Mouse (Mus musculus): ENCODE results near the gene Sardh. TPM values are rescaled to one million over a fixed set of nuclear protein-coding genes. Genes with fewer than 3 reads are reported as not detected.

Sardh gene
- polyA plus RNA-seq, 1 experiment from 2014 or later = 6.3 TPM

GRCm38 (mm10) chr2:27232376-27232775, 15.8 kb downstream of the Sardh start:
- no peak for ATAC-seq (ENCODE audit: low FRiP score)
- WGBS = 29% methylated on average over 7 of the region's 7 CpGs
- no peak overlapping the region for H3K4me2 ChIP-seq (replicated peaks)

GRCm38 (mm10) chr2:27229481-27230105, 18.5 kb downstream of the Sardh start:
- Histone ChIP-seq H3K9ac (no peak overlapping the region), H3K4me3 (replicated peaks; ENCODE audit: low read length) (no peak overlapping the region), H3K36me3 (replicated peaks; ENCODE audit: control insufficient read depth, insufficient read depth) (no peaks in the 10 kb centered on the region), H3K4me2 (replicated peaks) (no peak overlapping the region), H3K27me3 (ENCODE audit: control insufficient read depth, insufficient read depth, low read length) (no peaks in the 10 kb centered on the region), H3K9me3 (ENCODE audit: control insufficient read depth, low read length) (no peaks in the 10 kb centered on the region), H3K27ac (no peak overlapping the region), H3K4me1 (replicated peaks; ENCODE audit: control insufficient read depth, insufficient read depth, low read length) (no peaks in the 10 kb centered on the region)
- WGBS = 80% methylated on average over 2 of the region's 2 CpGs
- no peak for ATAC-seq (ENCODE audit: low FRiP score)
- no peak for DNase-seq (ENCODE audit: low spot score)

More at GRCm38 (mm10) chr2:27232376-27232775, 15.8 kb downstream of the Sardh start:
- no peak overlapping the region for H3K27ac ChIP-seq
- H3K4me1 ChIP-seq (replicated peaks; ENCODE audit: control insufficient read depth, insufficient read depth, low read length) = no peaks in the 10 kb centered on the region
- no peak overlapping the region for H3K9ac ChIP-seq
- H3K27me3 ChIP-seq (ENCODE audit: control insufficient read depth, insufficient read depth, low read length) = no peaks in the 10 kb centered on the region
- H3K9me3 ChIP-seq (ENCODE audit: control insufficient read depth, low read length) = no peaks in the 10 kb centered on the region
- H3K36me3 ChIP-seq (replicated peaks; ENCODE audit: control insufficient read depth, insufficient read depth) = no peaks in the 10 kb centered on the region
- H3K4me3 ChIP-seq (replicated peaks; ENCODE audit: low read length) = no peak overlapping the region
- DNase-seq (ENCODE audit: low spot score) = no peak

- H3K27me3 ChIP-seq (ENCODE audit: control insufficient read depth, insufficient read depth, low read length) = no peaks in the 10 kb centered on the region
- H3K4me1 ChIP-seq (replicated peaks; ENCODE audit: control insufficient read depth, insufficient read depth, low read length) = no peaks in the 10 kb centered on the region
- no peak overlapping the region for H3K4me3 ChIP-seq (replicated peaks; ENCODE audit: low read length)
- H3K9ac ChIP-seq = no peak overlapping the region
- ATAC-seq (ENCODE audit: low FRiP score) (no peak), DNase-seq (ENCODE audit: low spot score) (no peak)
- H3K27ac ChIP-seq = no peak overlapping the region
- 85% methylated on average over 5 of the region's 5 CpGs for WGBS
- H3K36me3 ChIP-seq (replicated peaks; ENCODE audit: control insufficient read depth, insufficient read depth) = no peaks in the 10 kb centered on the region
- H3K4me2 ChIP-seq (replicated peaks) = no peak overlapping the region
- H3K9me3 ChIP-seq (ENCODE audit: control insufficient read depth, low read length) = no peaks in the 10 kb centered on the region
Observed at GRCm38 (mm10) chr2:27228809-27229480, 19.2 kb downstream of the Sardh start.

GRCm38 (mm10) chr2:27226572-27226971, 21.6 kb downstream of the Sardh start:
- Histone ChIP-seq H3K27ac (no peak overlapping the region), H3K4me3 (replicated peaks; ENCODE audit: low read length) (no peak overlapping the region), H3K4me1 (replicated peaks; ENCODE audit: control insufficient read depth, insufficient read depth, low read length) (no peaks in the 10 kb centered on the region), H3K36me3 (replicated peaks; ENCODE audit: control insufficient read depth, insufficient read depth) (no peaks in the 10 kb centered on the region), H3K9me3 (ENCODE audit: control insufficient read depth, low read length) (no peaks in the 10 kb centered on the region), H3K27me3 (ENCODE audit: control insufficient read depth, insufficient read depth, low read length) (no peaks in the 10 kb centered on the region), H3K9ac (no peak overlapping the region), H3K4me2 (replicated peaks) (no peak overlapping the region)
- DNase-seq (ENCODE audit: low spot score) (no peak), ATAC-seq (ENCODE audit: low FRiP score) (no peak)
- WGBS = 64% methylated on average over 7 of the region's 7 CpGs

- Histone ChIP-seq H3K4me1 (replicated peaks; ENCODE audit: control insufficient read depth, insufficient read depth, low read length) (no peaks in the 10 kb centered on the region), H3K36me3 (replicated peaks; ENCODE audit: control insufficient read depth, insufficient read depth) (no peaks in the 10 kb centered on the region), H3K4me2 (replicated peaks) (no peak overlapping the region), H3K27ac (no peak overlapping the region), H3K9ac (no peak overlapping the region), H3K9me3 (ENCODE audit: control insufficient read depth, low read length) (no peaks in the 10 kb centered on the region), H3K4me3 (replicated peaks; ENCODE audit: low read length) (no peak overlapping the region), H3K27me3 (ENCODE audit: control insufficient read depth, insufficient read depth, low read length) (no peaks in the 10 kb centered on the region)
- no peak for DNase-seq (ENCODE audit: low spot score)
- WGBS = 75% methylated on average over 7 of the region's 7 CpGs
- no peak for ATAC-seq (ENCODE audit: low FRiP score)
Observed at GRCm38 (mm10) chr2:27223012-27223421, 25.1 kb downstream of the Sardh start.

- no peaks in the 10 kb centered on the region for H3K36me3 ChIP-seq (replicated peaks; ENCODE audit: control insufficient read depth, insufficient read depth)
- ATAC-seq (ENCODE audit: low FRiP score) (no peak), DNase-seq (ENCODE audit: low spot score) (no peak)
- H3K9ac ChIP-seq = no peak overlapping the region
- H3K4me1 ChIP-seq (replicated peaks; ENCODE audit: control insufficient read depth, insufficient read depth, low read length) = no peaks in the 10 kb centered on the region
- no peak overlapping the region for H3K4me2 ChIP-seq (replicated peaks)
- no peaks in the 10 kb centered on the region for H3K27me3 ChIP-seq (ENCODE audit: control insufficient read depth, insufficient read depth, low read length)
- H3K9me3 ChIP-seq (ENCODE audit: control insufficient read depth, low read length) = no peaks in the 10 kb centered on the region
- no peak overlapping the region for H3K4me3 ChIP-seq (replicated peaks; ENCODE audit: low read length)
- 88% methylated on average over 8 of the region's 8 CpGs for WGBS
- H3K27ac ChIP-seq = no peak overlapping the region
Observed at GRCm38 (mm10) chr2:27218569-27218968, 29.6 kb downstream of the Sardh start.

GRCm38 (mm10) chr2:27218121-27218544, 30.0 kb downstream of the Sardh start:
- Histone ChIP-seq H3K4me2 (replicated peaks) (no peak overlapping the region), H3K27ac (no peak overlapping the region), H3K9me3 (ENCODE audit: control insufficient read depth, low read length) (no peaks in the 10 kb centered on the region), H3K4me1 (replicated peaks; ENCODE audit: control insufficient read depth, insufficient read depth, low read length) (no peaks in the 10 kb centered on the region), H3K4me3 (replicated peaks; ENCODE audit: low read length) (no peak overlapping the region), H3K36me3 (replicated peaks; ENCODE audit: control insufficient read depth, insufficient read depth) (no peaks in the 10 kb centered on the region), H3K9ac (no peak overlapping the region), H3K27me3 (ENCODE audit: control insufficient read depth, insufficient read depth, low read length) (no peaks in the 10 kb centered on the region)
- ATAC-seq (ENCODE audit: low FRiP score) (no peak), DNase-seq (ENCODE audit: low spot score) (no peak)
- WGBS = 85% methylated on average over 2 of the region's 2 CpGs

GRCm38 (mm10) chr2:27215537-27215936, 32.6 kb downstream of the Sardh start:
- Histone ChIP-seq H3K4me3 (replicated peaks; ENCODE audit: low read length) (no peak overlapping the region), H3K36me3 (replicated peaks; ENCODE audit: control insufficient read depth, insufficient read depth) (no peaks in the 10 kb centered on the region), H3K4me2 (replicated peaks) (no peak overlapping the region), H3K4me1 (replicated peaks; ENCODE audit: control insufficient read depth, insufficient read depth, low read length) (no peaks in the 10 kb centered on the region), H3K9ac (no peak overlapping the region), H3K27ac (no peak overlapping the region), H3K27me3 (ENCODE audit: control insufficient read depth, insufficient read depth, low read length) (no peaks in the 10 kb centered on the region), H3K9me3 (ENCODE audit: control insufficient read depth, low read length) (no peaks in the 10 kb centered on the region)
- 89% methylated on average over 2 of the region's 2 CpGs for WGBS
- DNase-seq (ENCODE audit: low spot score) = no peak
- no peak for ATAC-seq (ENCODE audit: low FRiP score)

GRCm38 (mm10) chr2:27211966-27212893, 35.9 kb downstream of the Sardh start:
- H3K9me3 ChIP-seq (ENCODE audit: control insufficient read depth, low read length) = no peaks in the 10 kb centered on the region
- ATAC-seq (ENCODE audit: low FRiP score) = no peak
- WGBS = 64% methylated on average over 8 of the region's 8 CpGs
- DNase-seq (ENCODE audit: low spot score) = no peak
- no peaks in the 10 kb centered on the region for H3K27me3 ChIP-seq (ENCODE audit: control insufficient read depth, insufficient read depth, low read length)
- H3K27ac ChIP-seq = no peak overlapping the region
- no peak overlapping the region for H3K4me2 ChIP-seq (replicated peaks)
- no peaks in the 10 kb centered on the region for H3K4me1 ChIP-seq (replicated peaks; ENCODE audit: control insufficient read depth, insufficient read depth, low read length)
- H3K36me3 ChIP-seq (replicated peaks; ENCODE audit: control insufficient read depth, insufficient read depth) = no peaks in the 10 kb centered on the region
- no peak overlapping the region for H3K9ac ChIP-seq
- H3K4me3 ChIP-seq (replicated peaks; ENCODE audit: low read length) = no peak overlapping the region

Data from hindbrain, embryonic 14.5 days (tissue).